Mouse (Mus musculus) embryonic facial prominence, embryonic 14.5 days (tissue): ENCODE data around the gene Il4ra. TPM values are rescaled to one million over a fixed set of nuclear protein-coding genes. Genes with fewer than 3 reads are reported as not detected.

Experiments
- ATAC-seq: fragments of 200-750 bp; cut with Nextera tagmentation; 2 replicates; pipeline ENCODE4 v1.8.0; 2017; ENCODE audit warnings: low read depth, moderate number of reproducible peaks, moderate TSS enrichment
- DNase-seq: peaks from one replicate; pipeline ENCODE4 v3.0.0-alpha.2; 2015; ENCODE audit warnings: low spot score
- H3K27ac ChIP-seq: fragments of 300-500 bp; sonication (generic); replicated peaks from 2 replicates; pipeline ENCODE4 v1.5.1; 2014; ENCODE audit warnings: low read depth, mild to moderate bottlenecking, low read length, moderate library complexity
- H3K27me3 ChIP-seq: fragments of 300-500 bp; sonication (generic); replicated peaks from 2 replicates; pipeline ENCODE4 v1.6.1; 2014; ENCODE audit warnings: low read length; ENCODE audit not compliant: control insufficient read depth, insufficient read depth
- H3K36me3 ChIP-seq: fragments of 300-500 bp; sonication (generic); 2 replicates; pipeline ENCODE4 v1.6.1; 2014; ENCODE audit warnings: low read length, mixed read lengths; ENCODE audit not compliant: control insufficient read depth, insufficient read depth
- H3K4me1 ChIP-seq: fragments of 300-500 bp; sonication (generic); 2 replicates; pipeline ENCODE4 v1.6.1; 2014; ENCODE audit warnings: antibody characterized with exemption, low read length; ENCODE audit not compliant: control insufficient read depth, insufficient read depth
- H3K4me2 ChIP-seq: fragments of 300-500 bp; sonication (generic); 2 replicates; pipeline ENCODE4 v1.6.1; 2014; ENCODE audit warnings: low read depth, mild to moderate bottlenecking, low read length, moderate library complexity, mixed read lengths
- H3K4me3 ChIP-seq: fragments of 300-500 bp; sonication (generic); 2 replicates; pipeline ENCODE4 v1.5.1; 2014; ENCODE audit warnings: low read depth, mild to moderate bottlenecking, low read length
- H3K9ac ChIP-seq: fragments of 300-500 bp; sonication (generic); 2 replicates; pipeline ENCODE4 v1.6.1; 2014; ENCODE audit warnings: low read depth, mild to moderate bottlenecking, low read length, moderate library complexity, mixed read lengths
- H3K9me3 ChIP-seq: fragments of 300-500 bp; sonication (generic); 2 replicates; pipeline ENCODE4 v1.6.1; 2016; ENCODE audit warnings: low read length; ENCODE audit not compliant: control insufficient read depth
- WGBS: fragments of 180-500 bp; shearing (Covaris S2); extraction: QIAGEN DNeasy Blood & Tissue Kit; methylation state at CpG from one replicate; pipeline ENCODE4 v1.1.7; 2014; 5-methylcytosine and 5-hydroxymethylcytosine counted together
- polyA plus RNA-seq: library from polyadenylated mRNA; unstranded; fragments of >200 nt; fragmentation: Nextera tagmentation; extraction: Ambion mirVana; gene quantifications from 2 replicates; pipeline ENCODE4 v1.2.1, GENCODE M21; 2014

The Il4ra gene
- polyA plus RNA-seq, 1 experiment from 2014 or later = 10.2 TPM

- Histone ChIP-seq H3K4me2 (no peak overlapping the region), H3K4me3 (no peak overlapping the region), H3K9ac (no peak overlapping the region), H3K27me3 (no peaks in the 10 kb centered on the region), H3K27ac (no peak overlapping the region), H3K36me3 (no peaks in the 10 kb centered on the region), H3K9me3 (no peaks in the 10 kb centered on the region), H3K4me1 (no peaks in the 10 kb centered on the region)
- DNase-seq (no peak), ATAC-seq (peak; percentile 67; the same call in 1 of the 2 replicates)
- 67% methylated on average over 11 of the region's 11 CpGs for WGBS
Measured at GRCm38 (mm10) chr7:125542335-125543050, 9.4 kb upstream of the Il4ra start.

GRCm38 (mm10) chr7:125543497-125543896 is 8.4 kb upstream of the Il4ra start:
- 78% methylated on average over 3 of the region's 3 CpGs for WGBS
- no peak overlapping the region for H3K27ac ChIP-seq
- no peaks in the 10 kb centered on the region for H3K36me3 ChIP-seq
- no peaks in the 10 kb centered on the region for H3K9me3 ChIP-seq
- H3K4me1 ChIP-seq = no peaks in the 10 kb centered on the region
- H3K4me2 ChIP-seq = no peak overlapping the region
- ATAC-seq (no peak), DNase-seq (no peak)
- no peaks in the 10 kb centered on the region for H3K27me3 ChIP-seq
- H3K4me3 ChIP-seq = no peak overlapping the region
- H3K9ac ChIP-seq = no peak overlapping the region

- Histone ChIP-seq H3K4me1 (no peaks in the 10 kb centered on the region), H3K9me3 (no peaks in the 10 kb centered on the region), H3K27ac (no peak overlapping the region), H3K4me3 (no peak overlapping the region), H3K27me3 (no peaks in the 10 kb centered on the region), H3K4me2 (no peak overlapping the region), H3K9ac (no peak overlapping the region), H3K36me3 (no peaks in the 10 kb centered on the region)
- 86% methylated on average over 7 of the region's 7 CpGs for WGBS
- ATAC-seq = no peak
- no peak for DNase-seq
Measured at GRCm38 (mm10) chr7:125545331-125545730, 6.6 kb upstream of the Il4ra start.

- H3K36me3 ChIP-seq = no peaks in the 10 kb centered on the region
- WGBS = 73% methylated on average over 6 of the region's 6 CpGs
Measured at GRCm38 (mm10) chr7:125546727-125547126, 5.2 kb upstream of the Il4ra start.

GRCm38 (mm10) chr7:125549916-125550315 is 2.0 kb upstream of the Il4ra start:
- Histone ChIP-seq H3K9me3 (no peaks in the 10 kb centered on the region), H3K4me2 (no peak overlapping the region), H3K36me3 (no peaks in the 10 kb centered on the region), H3K9ac (no peak overlapping the region), H3K27ac (no peak overlapping the region), H3K4me3 (no peak overlapping the region), H3K27me3 (no peaks in the 10 kb centered on the region), H3K4me1 (peaks cover 13% of the 10 kb centered on the region)
- WGBS = 78% methylated on average over 8 of the region's 8 CpGs
- ATAC-seq (no peak), DNase-seq (no peak)

More at GRCm38 (mm10) chr7:125546727-125547126, 5.2 kb upstream of the Il4ra start:
- Histone ChIP-seq H3K9ac (no peak overlapping the region), H3K4me3 (no peak overlapping the region), H3K9me3 (no peaks in the 10 kb centered on the region), H3K27me3 (no peaks in the 10 kb centered on the region), H3K4me2 (no peak overlapping the region), H3K4me1 (peaks cover 8% of the 10 kb centered on the region; the same call in 1 of the 2 replicates), H3K27ac (no peak overlapping the region)
- DNase-seq (no peak), ATAC-seq (no peak)

GRCm38 (mm10) chr7:125550881-125551381 is 989 bp upstream of the Il4ra start:
- no peak overlapping the region for H3K27ac ChIP-seq
- no peaks in the 10 kb centered on the region for H3K27me3 ChIP-seq
- ATAC-seq = no peak
- no peak for DNase-seq
- no peak overlapping the region for H3K9ac ChIP-seq
- H3K4me1 ChIP-seq = peaks cover 13% of the 10 kb centered on the region
- no peaks in the 10 kb centered on the region for H3K36me3 ChIP-seq
- H3K9me3 ChIP-seq = no peaks in the 10 kb centered on the region
- H3K4me3 ChIP-seq = no peak overlapping the region
- 59% methylated on average over 6 of the region's 6 CpGs for WGBS
- H3K4me2 ChIP-seq = no peak overlapping the region

- H3K27me3 ChIP-seq = no peaks in the 10 kb centered on the region
- peak overlapping the region; percentile 62 for H3K4me3 ChIP-seq
- WGBS = 72% methylated on average over 11 of the region's 11 CpGs
- no peak for ATAC-seq
- DNase-seq = no peak
- H3K9ac ChIP-seq = peak overlapping the region; percentile 79
- no peaks in the 10 kb centered on the region for H3K36me3 ChIP-seq
- peaks cover 13% of the 10 kb centered on the region for H3K4me1 ChIP-seq
- H3K4me2 ChIP-seq = peak overlapping the region; percentile 93
- H3K27ac ChIP-seq = no peak overlapping the region
- H3K9me3 ChIP-seq = no peaks in the 10 kb centered on the region
Measured at GRCm38 (mm10) chr7:125552851-125553555, 1.1 kb downstream of the Il4ra start.

GRCm38 (mm10) chr7:125553653-125554428 is 1.9 kb downstream of the Il4ra start:
- H3K4me2 ChIP-seq = 0 out of 2 replicates have a peak overlapping the region, but pooled peaks have one; percentile 93
- H3K27me3 ChIP-seq = no peaks in the 10 kb centered on the region
- DNase-seq (no peak), ATAC-seq (no peak)
- no peak overlapping the region for H3K27ac ChIP-seq
- no peaks in the 10 kb centered on the region for H3K36me3 ChIP-seq
- H3K4me1 ChIP-seq = peaks cover 13% of the 10 kb centered on the region
- H3K4me3 ChIP-seq = peak overlapping the region; percentile 62; the same call in 1 of the 2 replicates
- peak overlapping the region; percentile 79; the same call in 1 of the 2 replicates for H3K9ac ChIP-seq
- no peaks in the 10 kb centered on the region for H3K9me3 ChIP-seq
- WGBS = 83% methylated on average over 13 of the region's 13 CpGs
